11 mouse cellular contexts compared by ENCODE assay signal in the genomic region with DNA sequence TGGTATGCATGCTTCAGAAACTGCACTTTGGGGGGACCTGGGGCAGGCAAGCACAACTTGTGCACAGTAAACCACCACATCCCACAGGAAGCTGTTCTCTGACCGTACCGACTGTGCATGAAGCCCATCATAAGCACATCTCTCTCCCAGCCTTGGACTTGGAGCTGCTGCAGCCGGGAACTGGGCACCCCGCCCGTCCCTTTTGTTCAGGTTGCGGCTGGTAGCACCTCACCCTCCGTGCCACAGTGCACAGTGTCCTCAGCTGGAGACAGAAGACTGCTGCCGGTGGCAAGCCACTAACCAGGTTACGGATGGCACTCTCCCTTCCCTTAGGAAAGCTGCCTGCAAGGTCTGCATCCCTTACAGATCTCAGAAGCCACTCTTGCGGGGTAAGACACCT. TPM values are rescaled to one million over a fixed set of nuclear protein-coding genes. Genes with fewer than 3 reads are reported as not detected.
DNase-seq lines count a peak whose midpoint lies in the region; ATAC-seq lines count a peak whose summit lies in the region.
"Had no signal": no experiment of that assay in that cellular context is flagged by ENCODE, and none has a peak within 500 bp of the region (broad histone marks: within the 10 kb centered on the region; RNA-seq: fewer than 3 reads in every experiment).

No protein-coding gene starts in this region.

- no peak for DNase-seq in hindbrain, embryonic 11.5 days (ENCODE audit: low spot score)
- peak; percentile 19 for DNase-seq in ovary, adult 18-20 months (ENCODE audit: low spot score)
- DNase-seq in ovary, postnatal 14 days (ENCODE audit: low spot score), result no peak
- no peak for DNase-seq in thymus, postnatal 25 days
- DNase-seq: cerebellum, adult 8-10 months; gastrocnemius, postnatal 10 days; right cerebral cortex, postnatal 14 days; thymus, postnatal 14 days had no signal

- H3K27ac ChIP-seq in hindbrain, embryonic 13.5 days, result no peak overlapping the region
- no peak overlapping the region for H3K27ac ChIP-seq in hindbrain, embryonic 11.5 days (ENCODE audit: low read depth, low read length)
- H3K27ac ChIP-seq in stomach, embryonic 16.5 days (ENCODE audit: low read length), result peak overlapping the region; percentile 42; the same call in 1 of the 2 replicates

- ATAC-seq in hindbrain, embryonic 13.5 days (ENCODE audit: low FRiP score), result no peak
- no peak for ATAC-seq in hindbrain, embryonic 11.5 days (ENCODE audit: low FRiP score)
- peak; percentile 7; the same call in 1 of the 2 replicates for ATAC-seq in granulocyte monocyte progenitor cell, adult 5-6 weeks (replicated peaks; ENCODE audit: poor library complexity, severe bottlenecking)
- ATAC-seq in stomach, embryonic 16.5 days (ENCODE audit: insufficient read depth, low FRiP score), result no peak

- H3K9me3 ChIP-seq in hindbrain, embryonic 13.5 days, result no peaks in the 10 kb centered on the region
- H3K9me3 ChIP-seq in hindbrain, embryonic 11.5 days (ENCODE audit: control insufficient read depth, low read length), result no peaks in the 10 kb centered on the region
- no peaks in the 10 kb centered on the region for H3K9me3 ChIP-seq in stomach, embryonic 16.5 days (replicated peaks; ENCODE audit: control insufficient read depth, low read length)

- H3K9ac ChIP-seq in hindbrain, embryonic 13.5 days, result peak overlapping the region; percentile 24; the same call in 1 of the 2 replicates
- H3K9ac ChIP-seq in hindbrain, embryonic 11.5 days (ENCODE audit: low read depth, low read length), result no peak overlapping the region
- 0 out of 2 replicates have a peak overlapping the region, but pooled peaks have one; percentile 32 for H3K9ac ChIP-seq in stomach, embryonic 16.5 days (ENCODE audit: low read length)

- H3K27me3 ChIP-seq in hindbrain, embryonic 13.5 days, result no peaks in the 10 kb centered on the region
- no peaks in the 10 kb centered on the region for H3K27me3 ChIP-seq in hindbrain, embryonic 11.5 days (ENCODE audit: control insufficient read depth, insufficient read depth, low read length)
- no peaks in the 10 kb centered on the region for H3K27me3 ChIP-seq in stomach, embryonic 16.5 days (ENCODE audit: control insufficient read depth, insufficient read depth, low read length)

- H3K4me1 ChIP-seq in hindbrain, embryonic 13.5 days (replicated peaks), result peaks cover 14% of the 10 kb centered on the region
- H3K4me1 ChIP-seq in hindbrain, embryonic 11.5 days (replicated peaks; ENCODE audit: control insufficient read depth, insufficient read depth, low read length), result no peaks in the 10 kb centered on the region; the same call in 1 of the 2 replicates
- peaks cover 7% of the 10 kb centered on the region for H3K4me1 ChIP-seq in stomach, embryonic 16.5 days (ENCODE audit: control insufficient read depth, insufficient read depth, low read length)

- 76% methylated on average over 10 of the region's 10 CpGs for WGBS in hindbrain, embryonic 13.5 days
- WGBS in hindbrain, embryonic 11.5 days, result 80% methylated on average over 10 of the region's 10 CpGs
- 60% methylated on average over 10 of the region's 10 CpGs for WGBS in stomach, embryonic 16.5 days

- no peak overlapping the region for H3K4me3 ChIP-seq in hindbrain, embryonic 13.5 days
- no peak overlapping the region for H3K4me3 ChIP-seq in hindbrain, embryonic 11.5 days (ENCODE audit: low read depth, low read length)
- H3K4me3 ChIP-seq in stomach, embryonic 16.5 days (replicated peaks; ENCODE audit: low read length), result no peak overlapping the region

- H3K4me2 ChIP-seq in hindbrain, embryonic 13.5 days, result no peak overlapping the region
- no peak overlapping the region for H3K4me2 ChIP-seq in hindbrain, embryonic 11.5 days (replicated peaks; ENCODE audit: low read depth, low read length)
- H3K4me2 ChIP-seq in stomach, embryonic 16.5 days (ENCODE audit: low read depth, low read length), result no peak overlapping the region

- no peaks in the 10 kb centered on the region for H3K36me3 ChIP-seq in hindbrain, embryonic 13.5 days
- H3K36me3 ChIP-seq in hindbrain, embryonic 11.5 days (ENCODE audit: control insufficient read depth, insufficient read depth, low read length), result no peaks in the 10 kb centered on the region
- no peaks in the 10 kb centered on the region for H3K36me3 ChIP-seq in stomach, embryonic 16.5 days (ENCODE audit: control insufficient read depth, insufficient read depth, low read length)

RNA-seq across cellular contexts. Expression of gene Abcc4, which starts 15.7 kb away (rescaled TPM):
- polyA plus RNA-seq in hindbrain, embryonic 13.5 days (2015; fragmentation: Nextera tagmentation; extraction: Ambion mirVana), result 1.9 and 2.0 TPM in 2 replicates
- 3.2 and 3.9 TPM in 2 replicates for polyA plus RNA-seq in hindbrain, embryonic 11.5 days (2014; fragmentation: Nextera tagmentation; extraction: Ambion mirVana)
- total RNA-seq in granulocyte monocyte progenitor cell, adult 5-6 weeks (2014; fragmentation: Nextera tagmentation), result 42.4 and 42.7 TPM in 2 replicates
- 34.0 and 38.8 TPM in 2 replicates for total RNA-seq in granulocyte monocyte progenitor cell, adult 5-6 weeks (2017)
- polyA plus RNA-seq in stomach, embryonic 16.5 days (2015; fragmentation: Nextera tagmentation; extraction: Ambion mirVana), result 5.2 and 6.1 TPM in 2 replicates
